Mouse (Mus musculus) midbrain, embryonic 15.5 days (tissue): ENCODE measurements at regions not wholly inside any gene's neighbourhood (a gene's known extent, or its start where the extent isn't known, plus 50 kb on each side); places are given as distances from the start of the nearest gene placed in this dataset.

Source experiments
- ATAC-seq: fragments of 200-750 bp; cut with Nextera tagmentation; replicated peaks from 2 replicates; pipeline ENCODE4 v1.8.0; 2017; ENCODE audit warnings: moderate TSS enrichment
- H3K27ac ChIP-seq: fragments of 300-500 bp; sonication (generic); 2 replicates; pipeline ENCODE4 v1.5.1; 2015; ENCODE audit warnings: mild to moderate bottlenecking, inconsistent platforms
- H3K27me3 ChIP-seq: fragments of 300-500 bp; sonication (generic); replicated peaks from 2 replicates; pipeline ENCODE4 v1.6.1; 2015; ENCODE audit warnings: inconsistent platforms
- H3K36me3 ChIP-seq: fragments of 300-500 bp; sonication (generic); replicated peaks from 2 replicates; pipeline ENCODE4 v1.6.1; 2015; ENCODE audit warnings: inconsistent platforms
- H3K4me1 ChIP-seq: fragments of 300-500 bp; sonication (generic); 2 replicates; pipeline ENCODE4 v1.6.1; 2015; ENCODE audit warnings: inconsistent platforms
- H3K4me2 ChIP-seq: fragments of 300-500 bp; sonication (generic); 2 replicates; pipeline ENCODE4 v1.6.1; 2015; ENCODE audit warnings: inconsistent platforms, mild to moderate bottlenecking, moderate library complexity
- H3K4me3 ChIP-seq: fragments of 300-500 bp; sonication (generic); 2 replicates; pipeline ENCODE4 v1.5.1; 2015; ENCODE audit warnings: mild to moderate bottlenecking, inconsistent platforms
- H3K9ac ChIP-seq: fragments of 300-500 bp; sonication (generic); 2 replicates; pipeline ENCODE4 v1.6.1; 2015; ENCODE audit warnings: mild to moderate bottlenecking, inconsistent platforms
- H3K9me3 ChIP-seq: fragments of 300-500 bp; sonication (generic); 2 replicates; pipeline ENCODE4 v1.6.1; 2016; ENCODE audit warnings: inconsistent platforms
- WGBS: fragments of 180-500 bp; shearing (Covaris S2); methylation state at CpG from one replicate; pipeline ENCODE4 v1.1.7; 2015; ENCODE audit warnings: mixed read lengths; 5-methylcytosine and 5-hydroxymethylcytosine counted together

DNA sequence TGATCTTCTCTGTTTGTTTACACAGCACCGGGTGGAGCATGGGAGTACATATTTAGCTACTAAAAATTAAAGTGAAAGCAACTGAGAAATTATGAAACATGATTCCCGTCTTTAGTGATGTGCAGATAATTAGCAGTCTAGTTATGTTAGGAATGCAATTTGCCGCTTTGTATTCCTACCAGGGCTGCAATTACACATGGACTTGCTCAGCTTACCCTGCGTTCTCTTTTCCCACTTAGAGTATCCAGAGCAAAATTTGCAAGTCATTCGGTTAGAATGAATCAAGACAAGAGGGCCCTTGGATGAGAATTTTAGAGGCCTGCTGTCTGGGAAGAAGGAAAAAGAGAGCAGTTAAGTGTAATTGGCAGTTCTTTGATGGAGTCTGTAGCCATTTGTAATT lies 126.0 kb upstream of the Gpr149 start:
- Histone ChIP-seq H3K36me3 (no peaks in the 10 kb centered on the region), H3K27ac (no peak overlapping the region), H3K9me3 (no peaks in the 10 kb centered on the region), H3K4me3 (no peak overlapping the region), H3K9ac (no peak overlapping the region), H3K4me2 (no peak overlapping the region), H3K4me1 (no peaks in the 10 kb centered on the region), H3K27me3 (no peaks in the 10 kb centered on the region)
- WGBS = 75% methylated on average over 5 of the region's 5 CpGs
- ATAC-seq = no peak

DNA sequence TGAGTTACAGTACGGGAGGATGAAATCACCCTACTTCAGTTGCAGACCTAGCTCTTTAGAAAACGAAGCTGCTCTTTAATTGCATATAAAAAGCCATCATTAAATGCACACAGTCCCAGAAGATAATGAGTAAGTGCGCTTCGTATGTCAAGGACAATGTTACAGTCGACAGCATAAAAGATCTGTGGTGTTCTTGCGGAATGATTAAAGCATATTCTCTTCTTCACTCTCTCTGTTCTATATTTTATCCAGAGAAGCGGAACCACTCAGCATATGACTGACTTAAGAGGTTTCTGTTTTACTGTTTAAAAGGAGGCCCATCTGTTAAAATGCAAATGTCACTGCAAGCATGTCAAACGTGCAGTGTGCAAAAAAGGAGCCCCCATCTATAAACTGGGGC lies 121.0 kb upstream of the Gpr149 start:
- WGBS = 66% methylated on average over 8 of the region's 8 CpGs
- no peak overlapping the region for H3K27ac ChIP-seq
- no peaks in the 10 kb centered on the region for H3K36me3 ChIP-seq
- H3K9me3 ChIP-seq = no peaks in the 10 kb centered on the region
- 0 out of 2 replicates have a peak, but pooled peaks have one; percentile 45 for ATAC-seq
- no peak overlapping the region for H3K9ac ChIP-seq
- H3K4me3 ChIP-seq = no peak overlapping the region
- H3K4me1 ChIP-seq = no peaks in the 10 kb centered on the region
- H3K27me3 ChIP-seq = no peaks in the 10 kb centered on the region
- H3K4me2 ChIP-seq = no peak overlapping the region

DNA sequence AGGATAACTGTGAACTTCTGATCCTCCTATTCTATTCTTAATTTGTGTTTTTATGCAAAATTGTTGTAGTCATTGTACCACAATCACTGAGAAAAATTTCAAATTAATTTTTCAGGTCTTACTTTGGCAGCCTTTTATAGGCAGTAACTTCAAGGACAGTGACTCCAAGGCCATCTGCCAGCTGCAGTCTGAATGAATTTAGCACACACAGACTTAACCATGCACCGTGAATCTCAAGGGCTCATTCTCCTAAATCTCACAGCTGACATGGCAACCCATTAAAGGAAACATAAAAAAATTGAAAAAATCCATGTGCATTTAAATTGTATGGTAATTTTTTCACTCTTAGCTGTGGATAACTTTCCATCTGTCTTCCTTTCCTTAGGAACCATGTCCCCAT lies 111.9 kb upstream of the Gpr149 start:
- no peak overlapping the region for H3K4me2 ChIP-seq
- H3K9ac ChIP-seq = no peak overlapping the region
- H3K9me3 ChIP-seq = no peaks in the 10 kb centered on the region
- no peaks in the 10 kb centered on the region for H3K4me1 ChIP-seq
- no peak overlapping the region for H3K4me3 ChIP-seq
- no peak overlapping the region for H3K27ac ChIP-seq
- H3K36me3 ChIP-seq = no peaks in the 10 kb centered on the region
- WGBS = 35% methylated on average over 1 of the region's 1 CpGs
- ATAC-seq = peak; percentile 81; the same call in 1 of the 2 replicates
- no peaks in the 10 kb centered on the region for H3K27me3 ChIP-seq

DNA sequence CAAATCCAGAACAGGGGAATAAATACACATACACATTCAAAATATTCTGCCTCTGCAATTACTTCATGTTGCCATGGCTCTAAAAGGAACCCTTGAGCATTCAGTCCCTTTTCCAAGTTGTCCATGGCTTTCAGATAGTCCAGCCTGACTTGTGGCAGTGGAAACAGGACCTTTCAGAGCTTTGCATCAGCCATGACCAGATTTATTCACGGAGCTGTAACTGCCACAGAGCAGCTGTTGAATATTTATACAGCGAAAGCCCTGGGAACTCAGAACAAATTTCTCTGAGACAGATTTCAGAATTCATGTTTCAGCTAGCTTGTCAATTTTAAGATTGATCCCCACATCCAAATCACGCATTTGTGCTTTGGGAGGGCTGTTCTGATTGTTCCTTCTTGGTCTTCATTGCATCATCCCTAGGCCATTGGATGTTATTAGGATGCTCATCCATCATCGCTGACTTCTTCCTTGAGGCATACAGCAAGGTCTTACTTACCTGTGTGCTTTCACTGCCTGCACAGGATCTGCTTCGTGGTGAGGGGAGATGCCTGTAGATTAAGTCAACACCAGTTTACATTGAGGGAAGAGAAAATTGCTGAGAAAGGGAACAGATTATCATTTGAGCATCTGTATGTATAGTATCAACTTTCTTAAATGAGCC lies 110.5 kb upstream of the Gpr149 start:
- Histone ChIP-seq H3K9ac (no peak overlapping the region), H3K36me3 (no peaks in the 10 kb centered on the region), H3K9me3 (no peaks in the 10 kb centered on the region), H3K27me3 (no peaks in the 10 kb centered on the region), H3K4me1 (no peaks in the 10 kb centered on the region), H3K4me3 (no peak overlapping the region), H3K27ac (no peak overlapping the region), H3K4me2 (no peak overlapping the region)
- 69% methylated on average over 5 of the region's 5 CpGs for WGBS
- ATAC-seq = 0 out of 2 replicates have a peak, but pooled peaks have one; percentile 45
